Mouse (Mus musculus) MEL (cell line): Measurements from ENCODE around the gene Rnf181.

ENCODE experiments used
- CHD2 ChIP-seq: IDR thresholded peaks from 2 replicates; pipeline ENCODE4 v1.6.1; 2011; ENCODE audit warnings: low read length, improper control_type of control experiment
- CTCF ChIP-seq, 3 experiments: IDR thresholded peaks in 2 of 3; conservative IDR thresholded peaks in 1 of 3; 2 replicates each; pipeline ENCODE4 v1.5.1; 2011 to 2012; ENCODE audit warnings: low read length in 3 of 3, low read depth in 2 of 3, mild to moderate bottlenecking in 2 of 3, improper control_type of control experiment in 1 of 3, inconsistent platforms in 1 of 3, mixed read lengths in 1 of 3, moderate library complexity in 1 of 3; ENCODE audit not compliant: control insufficient read depth in 1 of 3, insufficient read depth in 1 of 3, poor library complexity in 1 of 3, severe bottlenecking in 1 of 3
- E2F4 ChIP-seq: IDR thresholded peaks from 2 replicates; pipeline ENCODE4 v1.6.1; 2011; ENCODE audit warnings: low read depth, low read length, improper control_type of control experiment, borderline replicate concordance
- EP300 ChIP-seq, 2 experiments: IDR thresholded peaks; 2 replicates each; pipeline ENCODE4 v1.6.1; 2011; ENCODE audit warnings: improper control_type of control experiment in 2 of 2, low read length in 2 of 2, low read depth in 1 of 2, mild to moderate bottlenecking in 1 of 2
- ETS1 ChIP-seq: IDR thresholded peaks from 2 replicates; pipeline ENCODE4 v1.6.1; 2012; ENCODE audit warnings: low read depth, mild to moderate bottlenecking, inconsistent platforms, low read length, improper control_type of control experiment, moderate library complexity
- GATA1 ChIP-seq: IDR thresholded peaks from 2 replicates; pipeline ENCODE4 v1.6.1; 2011; ENCODE audit warnings: low read depth, low read length, improper control_type of control experiment
- KAT2A ChIP-seq: conservative IDR thresholded peaks from 2 replicates; pipeline ENCODE4 v1.6.1; 2012; ENCODE audit warnings: low read depth, low read length, improper control_type of control experiment, inconsistent platforms
- POLR2A ChIP-seq, 2 experiments: IDR thresholded peaks; 2 replicates each; pipeline ENCODE4 v1.6.1; 2011 to 2012; ENCODE audit warnings: low read length in 2 of 2, mild to moderate bottlenecking in 2 of 2, control low read depth in 1 of 2, improper control_type of control experiment in 1 of 2, low read depth in 1 of 2, moderate library complexity in 1 of 2; ENCODE audit not compliant: control insufficient read depth in 1 of 2, insufficient read depth in 1 of 2, poor library complexity in 1 of 2
- UBTF ChIP-seq: IDR thresholded peaks from 2 replicates; pipeline ENCODE4 v1.6.1; 2012; ENCODE audit warnings: low read depth, mild to moderate bottlenecking, inconsistent platforms, low read length, improper control_type of control experiment, moderate library complexity, borderline replicate concordance; ENCODE audit not compliant: insufficient read depth
- ZC3H11A ChIP-seq: IDR thresholded peaks from 2 replicates; pipeline ENCODE4 v1.6.1; 2012; ENCODE audit warnings: low read depth, mild to moderate bottlenecking, inconsistent platforms, low read length, improper control_type of control experiment
- ZNF384 ChIP-seq: IDR thresholded peaks from 2 replicates; pipeline ENCODE4 v1.6.1; 2012; ENCODE audit warnings: low read depth, mild to moderate bottlenecking, inconsistent platforms, low read length, improper control_type of control experiment

DNA sequence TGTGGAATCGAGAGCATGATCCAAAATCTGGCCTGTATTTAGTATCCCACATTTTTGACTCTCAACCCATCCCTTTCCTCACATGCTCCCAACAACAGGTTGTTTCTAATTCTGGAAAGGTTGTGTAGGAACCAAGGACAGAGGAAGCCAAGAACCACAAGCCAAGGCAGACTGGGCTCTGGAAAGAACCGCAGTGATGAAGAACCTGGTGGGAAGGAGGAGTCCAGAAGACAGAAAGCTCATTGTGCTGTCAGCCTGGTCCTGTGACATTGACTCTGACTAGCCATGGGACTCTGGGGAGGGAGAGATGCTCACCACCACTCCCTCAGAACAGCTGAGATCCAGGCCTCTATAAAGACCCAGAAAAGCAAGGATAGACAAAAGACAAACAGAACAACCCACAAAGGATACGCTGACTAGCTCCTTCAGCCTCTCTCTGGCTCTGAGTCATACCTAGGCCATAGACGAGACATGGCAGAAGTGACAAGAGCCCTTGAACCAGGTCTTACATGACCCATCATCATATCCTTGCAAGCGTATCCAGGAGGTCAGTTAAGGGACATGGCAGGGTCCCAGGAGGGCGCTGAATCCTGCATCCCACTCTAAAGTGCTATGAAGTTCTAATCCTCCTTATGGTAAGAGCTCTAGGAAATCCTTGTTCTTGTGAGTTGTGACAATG lies 16.5 kb upstream of the Rnf181 start:
- TF ChIP-seq CTCF (IDR thresholded peaks at IDR 0.05 in 2 of 3, conservative IDR thresholded peaks at IDR 0.05 in 1 of 3; ENCODE audit: control insufficient read depth in 1 of 3, insufficient read depth in 1 of 3, low read depth in 2 of 3, low read length in 3 of 3, poor library complexity in 1 of 3, severe bottlenecking in 1 of 3) (no peak), EP300 (IDR thresholded peaks at IDR 0.05; ENCODE audit: low read depth in 1 of 2, low read length in 2 of 2) (no peak), CHD2 (no peak), ZC3H11A (no peak), ETS1 (no peak), ZNF384 (no peak), KAT2A (no peak), POLR2A (IDR thresholded peaks at IDR 0.05; ENCODE audit: control insufficient read depth in 1 of 2, insufficient read depth in 1 of 2, low read depth in 1 of 2, low read length in 2 of 2, poor library complexity in 1 of 2) (no peak; a peak in 1 of 4 replicates), E2F4 (no peak), GATA1 (no peak), UBTF (no peak)
